Mouse (Mus musculus) gastrocnemius, adult 2 months (tissue): ENCODE data around the gene Snx33. TPM values are rescaled to one million over a fixed set of nuclear protein-coding genes. Genes with fewer than 3 reads are reported as not detected.
"Not testable (repeated sequence)": the region's sequence is repeated elsewhere in the genome, so short reads cannot be mapped to it uniquely, and the experiment has no call there.

Experiments
- DNase-seq: peaks from one replicate; pipeline ENCODE4 v3.0.0; 2022
- H3K27ac ChIP-seq: fragments of 200-600 bp; 2 replicates; pipeline ENCODE4 v1.8.1; 2022; ENCODE audit warnings: mild to moderate bottlenecking
- H3K4me3 ChIP-seq: fragments of 200-600 bp; 2 replicates; pipeline ENCODE4 v1.8.1; 2022; ENCODE audit warnings: mild to moderate bottlenecking, moderate library complexity
- CTCF ChIP-seq: fragments of 200-600 bp; IDR thresholded peaks from 2 replicates; pipeline ENCODE4 v1.8.1; 2022; ENCODE audit warnings: antibody characterized with exemption, mild to moderate bottlenecking, moderate library complexity
- intact Hi-C: fragments of 180-260 bp; cut with DNase I; formaldehyde crosslinking; loops from one replicate; pipeline ENCODE4 v1.15.1; 2025
- long read RNA-seq, 2 experiments: library from polyadenylated mRNA; stranded (forward); transcript quantifications; one replicate each; pipeline ENCODE4 v2.0.0; 2021
- total RNA-seq, 2 experiments: library from RNA; stranded (reverse); gene quantifications; 2 replicates each; pipeline ENCODE4 v1.2.3; 2021

Snx33 gene
- 1 to 10 TPM; 4.3 to 4.7 TPM for total RNA-seq
- long read RNA-seq, experiment 1, full-length matches to known transcripts, result 3 of 3 reads
- long read RNA-seq, experiment 1, partial matches to known transcripts, result 0 of 3 reads
- long read RNA-seq, experiment 1, other reads (novel, unspliced or antisense), result 0 of 3 reads
- long read RNA-seq, experiment 2, full-length matches to known transcripts, result 4 of 4 reads
- long read RNA-seq, experiment 2, partial matches to known transcripts, result 0 of 4 reads
- long read RNA-seq, experiment 2, other reads (novel, unspliced or antisense), result 0 of 4 reads

DNA sequence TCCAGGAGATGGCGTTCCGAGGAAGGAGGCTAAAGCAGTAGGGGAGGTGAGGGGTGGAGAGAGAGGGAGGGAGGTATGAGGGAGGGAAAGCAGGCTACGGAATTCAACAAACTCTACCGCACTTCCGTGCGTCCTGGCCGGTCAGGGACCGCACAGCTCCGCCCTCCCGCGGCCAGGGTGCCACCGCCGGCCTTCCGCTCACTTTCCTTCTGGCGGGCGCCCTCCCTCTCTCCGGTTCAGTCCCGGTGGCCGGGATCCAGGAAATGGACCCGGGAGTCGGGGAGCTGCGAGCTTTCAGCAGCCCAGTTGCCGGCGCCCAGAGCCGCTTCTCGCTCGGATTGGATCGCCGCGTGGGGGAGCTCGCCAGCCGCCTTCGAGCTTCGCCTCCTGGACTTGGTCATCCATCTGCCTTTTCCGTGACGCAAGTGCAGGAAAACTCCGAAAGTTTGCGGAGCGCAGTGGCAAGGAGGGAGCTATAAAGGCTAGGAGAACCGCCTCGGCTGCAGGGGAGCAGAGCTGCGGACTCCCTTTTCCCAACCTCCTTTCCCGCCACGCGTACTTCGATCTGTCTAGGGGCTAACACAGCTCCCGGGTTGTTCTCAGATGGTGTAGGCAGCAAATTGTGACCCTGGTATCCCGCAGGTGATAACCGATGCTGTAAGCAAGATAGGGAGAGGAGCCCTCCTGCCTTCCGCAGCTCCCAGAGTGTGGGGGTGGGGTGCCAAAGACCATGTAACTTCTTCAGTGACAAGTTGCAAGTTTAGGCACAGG is at the start of gene Snx33:
Gene Snx33 (minus strand): TSS at position 331 of the 771 bp plus-strand sequence.
- peak; percentile 84 for TF ChIP-seq CTCF
- H3K27ac ChIP-seq, result peak within 1 kb of the TSS; percentile 93
- peak; percentile 98 for DNase-seq
- intact Hi-C loops, result loop anchor here (5.0 kb wide), 3 partner anchors 36 to 204 kb away; partner anchors contain the start of genes Man2c1 and Sin3a
- H3K4me3 ChIP-seq, result peak within 1 kb of the TSS; percentile 88

DNA sequence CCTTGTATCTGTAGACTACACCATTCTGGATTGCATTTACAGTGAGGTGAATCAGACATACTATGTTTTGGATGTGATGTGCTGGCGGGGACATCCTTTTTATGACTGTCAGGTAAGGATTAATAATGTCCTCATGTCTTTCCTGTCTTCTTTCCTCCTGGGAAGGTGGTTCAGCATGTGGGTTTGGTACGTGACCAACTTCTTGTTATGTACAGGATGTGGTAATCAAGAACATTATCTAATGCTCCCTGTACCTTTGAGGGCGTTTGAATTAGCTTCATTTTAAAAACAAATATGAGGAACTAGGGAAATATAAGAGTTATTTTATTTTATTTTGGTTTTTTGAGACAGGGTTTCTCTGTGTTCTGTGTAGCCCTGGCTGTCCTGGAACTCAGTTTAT is 47.0 kb upstream of the Snx33 start:
- Histone ChIP-seq H3K27ac (no peak overlapping the region), H3K4me3 (no peak overlapping the region)
- no peak for TF ChIP-seq CTCF
- intact Hi-C loops, result loop anchor here (10.0 kb wide), 1 partner anchor 70 kb away; no protein-coding TSS in a partner anchor
- no peak for DNase-seq

DNA sequence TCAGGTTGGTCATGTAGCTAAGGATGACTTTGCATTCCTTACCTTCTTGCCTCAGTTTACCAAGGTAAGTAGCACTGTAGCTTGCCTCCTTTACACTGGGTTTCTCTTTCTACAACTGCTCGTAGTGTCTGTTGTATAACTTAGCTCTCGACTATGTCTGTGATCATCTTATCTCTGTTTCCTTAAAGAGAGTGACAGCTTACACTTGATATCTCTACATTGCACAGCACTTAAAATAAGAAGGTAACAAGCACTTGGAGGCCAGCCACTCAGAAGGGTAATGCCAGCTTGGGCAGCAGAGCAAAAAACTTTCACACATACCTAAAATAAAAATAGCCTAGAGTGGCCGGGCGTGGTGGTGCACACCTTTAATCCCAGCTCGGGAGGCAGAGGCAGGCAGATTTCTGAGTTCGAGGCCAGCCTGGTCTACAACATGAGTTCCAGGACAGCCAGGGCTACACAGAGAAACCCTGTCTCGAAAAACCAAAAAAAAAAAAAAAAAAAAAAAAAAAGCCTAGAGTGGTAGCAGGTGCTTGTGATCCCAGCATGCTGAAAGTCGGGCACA is 45.9 kb upstream of the Snx33 start:
- DNase-seq, result no peak
- intact Hi-C loops, result loop anchor here (10.0 kb wide), 1 partner anchor 71 kb away; no protein-coding TSS in a partner anchor
- Histone ChIP-seq H3K4me3 (no peak overlapping the region), H3K27ac (no peak overlapping the region)
- no peak for TF ChIP-seq CTCF

DNA sequence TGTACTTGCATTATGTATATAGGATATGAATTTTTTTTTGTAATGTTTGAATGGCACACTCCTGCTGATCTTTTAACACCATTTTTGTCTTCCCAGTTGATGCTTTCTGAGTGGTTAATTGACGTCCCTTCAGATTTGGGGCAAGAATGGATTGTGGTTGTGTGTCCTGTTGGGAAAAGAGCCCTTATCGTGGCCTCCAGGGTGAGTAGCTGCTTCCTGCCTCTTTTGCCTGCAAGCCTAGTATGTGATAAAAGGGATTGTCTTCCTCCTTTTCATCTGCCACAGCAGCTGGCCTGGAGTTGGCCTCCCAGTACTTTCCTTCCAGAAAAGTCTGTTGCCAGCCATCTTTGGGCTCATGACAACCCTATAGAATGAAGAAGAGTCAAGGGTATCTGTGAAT is 42.0 kb upstream of the Snx33 start:
- Histone ChIP-seq H3K27ac (no peak overlapping the region), H3K4me3 (no peak overlapping the region)
- TF ChIP-seq CTCF, result no peak
- intact Hi-C loops, result loop anchor here (10.0 kb wide), 1 partner anchor 75 kb away; no protein-coding TSS in a partner anchor
- DNase-seq, result no peak

DNA sequence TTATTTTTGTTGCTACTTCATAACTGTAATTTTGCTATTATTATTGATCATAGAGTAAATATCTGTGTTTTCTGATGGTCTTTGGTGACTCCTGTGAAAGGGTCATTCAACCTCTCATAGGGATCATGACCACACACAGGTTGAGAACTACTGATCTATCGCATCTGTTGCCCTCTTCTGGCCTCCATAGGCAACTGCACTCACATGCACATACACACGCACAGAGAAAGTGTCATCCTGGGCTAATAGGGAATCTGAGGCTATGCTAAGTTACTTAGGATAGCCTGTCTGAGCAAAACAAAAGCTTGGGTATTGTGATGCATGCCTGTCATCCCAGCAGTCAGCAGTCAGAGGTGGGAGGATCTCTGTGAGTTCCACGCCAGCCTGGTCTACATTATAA is 33.4 kb upstream of the Snx33 start:
- Histone ChIP-seq H3K4me3 (no peak overlapping the region), H3K27ac (no peak overlapping the region)
- DNase-seq, result no peak
- intact Hi-C loops, result no loop called here
- peak; percentile 9; the same call in 1 of the 2 replicates for TF ChIP-seq CTCF

DNA sequence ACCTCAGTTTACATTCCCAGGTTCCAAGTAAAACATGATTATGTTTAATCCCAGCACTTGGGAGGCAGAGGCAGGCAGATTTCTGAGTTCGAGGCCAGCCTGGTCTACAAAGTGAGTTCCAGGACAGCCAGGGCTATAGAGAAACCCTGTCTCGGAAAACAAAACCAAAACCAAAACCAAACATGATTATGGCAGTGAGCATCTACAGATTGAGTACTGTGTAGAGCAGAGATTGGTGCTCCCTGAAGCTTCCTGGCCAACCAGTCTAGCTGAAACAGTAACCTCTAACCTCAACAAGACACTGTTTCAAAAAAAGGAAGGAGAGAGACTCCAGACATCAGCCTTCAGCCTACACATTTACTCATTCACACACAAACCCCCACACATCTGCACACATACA is 30.5 kb upstream of the Snx33 start:
- no peak overlapping the region for H3K27ac ChIP-seq
- no peak for DNase-seq
- intact Hi-C loops, result no loop called here

DNA sequence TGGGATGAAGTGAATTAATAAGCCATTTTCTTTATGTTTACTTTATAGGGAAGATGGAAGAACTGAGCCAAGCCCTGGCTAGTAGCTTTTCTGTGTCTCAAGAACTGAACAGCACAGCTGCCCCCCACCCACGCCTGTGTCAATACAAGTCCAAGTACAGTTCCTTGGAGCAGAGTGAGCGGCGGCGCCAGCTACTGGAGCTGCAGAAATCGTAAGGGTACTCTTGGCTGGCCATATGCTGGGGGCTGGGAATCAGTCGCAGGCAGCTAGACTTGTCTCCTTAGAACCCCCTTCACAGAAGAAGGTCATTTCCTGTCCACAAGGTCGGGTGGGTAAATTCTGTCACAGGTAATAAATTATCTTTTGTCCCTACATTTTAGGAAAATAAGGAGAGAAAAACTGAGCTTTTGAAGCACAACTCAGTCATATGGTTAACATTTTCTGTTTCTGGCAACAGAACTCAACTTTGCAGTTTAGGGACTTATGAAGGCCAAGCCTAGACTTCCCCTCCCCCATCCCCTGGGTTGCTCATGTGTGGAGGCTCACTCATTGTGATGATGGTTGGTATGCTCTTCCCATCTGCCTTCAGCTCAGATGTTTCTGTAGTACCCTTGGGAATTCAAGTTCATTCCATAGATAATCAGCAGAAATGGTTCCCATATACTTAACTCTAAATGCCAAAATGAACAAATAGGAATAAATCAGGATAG is 28.9 kb upstream of the Snx33 start:
- intact Hi-C loops, result no loop called here
- Histone ChIP-seq H3K27ac (no peak overlapping the region), H3K4me3 (no peak overlapping the region)
- TF ChIP-seq CTCF, result no peak
- no peak for DNase-seq

More for the DNA sequence above, 30.5 kb upstream of the Snx33 start:
- no peak overlapping the region for H3K4me3 ChIP-seq
- TF ChIP-seq CTCF, result no peak

DNA sequence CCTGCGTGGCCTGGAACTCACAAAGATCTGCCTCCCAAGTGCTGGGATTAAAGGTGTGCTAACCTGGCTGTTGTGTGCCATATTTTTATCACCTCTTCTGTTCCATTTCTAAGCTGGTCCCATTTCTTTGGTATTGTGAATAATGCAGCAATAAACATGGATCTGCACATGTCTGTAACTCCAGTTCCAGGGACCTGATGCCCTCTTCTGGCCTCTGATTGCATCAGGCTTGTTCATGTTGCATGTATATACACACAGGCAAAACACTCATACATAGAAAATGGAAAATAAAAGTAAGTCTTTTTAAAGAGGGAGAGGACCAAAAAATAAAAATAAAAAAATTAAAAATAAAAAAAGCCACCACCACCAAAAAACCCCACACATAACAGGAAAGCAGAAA is 25.4 kb upstream of the Snx33 start:
- Histone ChIP-seq H3K4me3 (no peak overlapping the region), H3K27ac (no peak overlapping the region)
- intact Hi-C loops, result no loop called here
- no peak for DNase-seq
- peak; percentile 12; the same call in 1 of the 2 replicates for TF ChIP-seq CTCF

DNA sequence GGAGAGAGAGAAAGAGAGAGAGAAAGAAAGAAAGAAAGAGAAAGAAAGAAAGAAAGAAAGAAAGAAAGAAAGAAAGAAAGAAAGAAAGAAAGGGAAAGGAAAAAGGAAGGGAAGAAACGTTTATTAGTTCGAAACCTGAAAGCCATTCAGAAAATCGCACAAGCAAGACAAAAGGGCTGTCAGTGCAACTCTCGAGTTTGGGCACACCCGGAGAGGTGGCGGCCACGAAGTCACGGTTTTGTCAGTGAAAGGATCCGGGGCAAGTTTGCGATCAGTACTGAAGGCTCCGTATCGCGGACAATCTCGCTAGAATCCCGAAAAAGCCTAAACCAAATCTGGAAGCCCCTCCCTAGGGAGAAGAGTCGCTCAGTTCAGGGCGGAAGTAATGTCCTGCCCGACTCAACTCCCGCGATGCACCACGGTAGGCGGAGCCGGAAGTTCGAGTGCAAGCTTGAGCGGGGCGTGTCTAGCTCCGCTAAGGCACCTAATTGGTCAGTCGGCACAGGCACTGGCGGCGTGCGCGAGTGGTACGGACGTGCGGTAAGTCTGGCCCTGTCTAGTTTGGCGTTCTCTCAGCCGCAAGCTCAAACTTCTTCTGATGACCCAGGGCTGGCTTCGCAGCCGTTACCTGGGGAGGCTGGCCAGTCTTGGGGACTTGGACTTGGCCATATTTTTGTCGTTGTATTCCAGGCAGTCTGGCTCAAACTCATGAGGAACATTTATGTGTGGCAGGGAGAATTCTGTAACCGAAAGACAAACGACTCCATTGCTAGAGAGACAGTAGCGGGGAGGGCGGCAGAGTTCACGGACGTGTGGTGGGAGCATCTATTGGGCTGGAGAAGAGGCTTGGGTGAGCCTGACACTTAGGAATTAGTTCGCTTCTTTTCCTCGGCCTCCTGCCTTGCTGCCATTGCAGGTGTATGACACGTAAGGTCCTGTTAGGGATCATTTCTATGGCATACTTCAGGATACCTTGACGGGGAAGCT is 22.5 kb upstream of the Snx33 start, which contains the start of gene Snupn:
Gene Snupn (plus strand): TSS at position 465 of the 987 bp plus-strand sequence.
- Histone ChIP-seq H3K4me3 (peak within 1 kb of the TSS; percentile 94), H3K27ac (peak within 1 kb of the TSS; percentile 97)
- TF ChIP-seq CTCF, result no peak
- intact Hi-C loops, result loop anchor here (1.0 to 2.0 kb wide), 2 partner anchors 60 to 181 kb away; no protein-coding TSS in a partner anchor
- DNase-seq, result peak; percentile 98

DNA sequence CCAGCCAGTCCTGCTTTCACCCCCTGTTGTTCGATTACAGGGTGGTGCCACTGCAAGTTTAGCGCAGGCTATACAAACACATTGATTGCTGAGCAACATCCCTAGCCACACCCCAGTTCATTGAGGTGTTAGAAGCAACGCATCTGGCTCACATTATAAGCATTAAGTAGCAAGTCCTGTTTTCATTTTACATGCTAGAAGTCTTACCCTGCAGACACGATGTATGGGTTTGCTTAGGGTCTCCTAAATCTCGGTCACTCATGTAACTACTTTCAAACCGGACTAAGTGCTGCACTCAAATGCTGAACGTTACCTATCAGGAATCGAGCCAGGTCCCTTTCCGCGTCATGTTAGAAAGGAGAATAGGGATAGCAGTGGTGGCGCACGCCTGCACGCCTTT is 21.6 kb upstream of the Snx33 start:
- DNase-seq, result no peak

DNA sequence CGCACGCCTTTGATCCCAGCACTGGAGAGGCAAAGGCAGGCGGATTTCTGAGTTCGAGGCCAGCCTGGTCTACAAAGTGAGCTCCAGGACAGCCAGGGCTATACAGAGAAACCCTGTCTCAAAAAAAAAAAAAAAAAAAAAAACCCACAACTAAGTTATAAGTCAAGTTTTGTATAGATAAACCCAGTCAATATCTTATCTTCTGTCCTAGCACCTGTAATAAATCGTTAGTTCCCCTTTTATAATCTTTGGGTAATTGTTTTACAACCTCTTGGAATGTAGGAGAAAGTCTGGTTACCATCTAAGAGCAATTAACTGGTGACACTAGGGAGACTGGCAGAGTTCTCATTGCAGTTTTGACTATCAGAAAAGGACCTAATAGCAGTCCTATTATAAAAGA is 20.5 kb upstream of the Snx33 start:
- H3K27ac ChIP-seq, H3K4me3 ChIP-seq, intact Hi-C loops, DNase-seq: not testable (repeated sequence)

More for the DNA sequence above, 21.6 kb upstream of the Snx33 start:
- intact Hi-C loops, result loop anchor here (1.0 to 2.0 kb wide), 2 partner anchors 59 to 182 kb away; no protein-coding TSS in a partner anchor
- no peak for TF ChIP-seq CTCF
- peak overlapping the region; percentile 94 for H3K4me3 ChIP-seq
- peak overlapping the region; percentile 97; the same call in 1 of the 2 replicates for H3K27ac ChIP-seq
